Mouse (Mus musculus) intestine, embryonic 15.5 days (tissue): Measurements from ENCODE around the gene Ciapin1. TPM values are rescaled to one million over a fixed set of nuclear protein-coding genes. Genes with fewer than 3 reads are reported as not detected.

Experiments
- ATAC-seq: fragments of 200-750 bp; cut with Nextera tagmentation; 2 replicates; pipeline ENCODE4 v1.8.0; 2017; ENCODE audit warnings: moderate TSS enrichment, moderate library complexity
- H3K27ac ChIP-seq: fragments of 300-500 bp; sonication (generic); 2 replicates; pipeline ENCODE4 v1.5.1; 2015; ENCODE audit warnings: mild to moderate bottlenecking, inconsistent platforms
- H3K27me3 ChIP-seq: fragments of 300-500 bp; sonication (generic); replicated peaks from 2 replicates; pipeline ENCODE4 v1.6.1; 2015; ENCODE audit warnings: inconsistent platforms
- H3K36me3 ChIP-seq: fragments of 300-500 bp; sonication (generic); 2 replicates; pipeline ENCODE4 v1.6.1; 2015; ENCODE audit warnings: inconsistent platforms
- H3K4me1 ChIP-seq: fragments of 300-500 bp; sonication (generic); replicated peaks from 2 replicates; pipeline ENCODE4 v1.6.1; 2015; ENCODE audit warnings: inconsistent platforms
- H3K4me2 ChIP-seq: fragments of 300-500 bp; sonication (generic); replicated peaks from 2 replicates; pipeline ENCODE4 v1.6.1; 2015; ENCODE audit warnings: mild to moderate bottlenecking, inconsistent platforms
- H3K4me3 ChIP-seq: fragments of 300-500 bp; sonication (generic); replicated peaks from 2 replicates; pipeline ENCODE4 v1.5.1; 2015; ENCODE audit warnings: inconsistent platforms
- H3K9ac ChIP-seq: fragments of 300-500 bp; sonication (generic); 2 replicates; pipeline ENCODE4 v1.6.1; 2015; ENCODE audit warnings: inconsistent platforms
- H3K9me3 ChIP-seq: fragments of 300-500 bp; sonication (generic); 2 replicates; pipeline ENCODE4 v1.6.1; 2016; ENCODE audit warnings: inconsistent platforms
- WGBS: fragments of 180-500 bp; shearing (Covaris S2); methylation state at CpG from one replicate; pipeline ENCODE4 v1.1.7; 2015; 5-methylcytosine and 5-hydroxymethylcytosine counted together
- polyA plus RNA-seq: library from polyadenylated mRNA; unstranded; fragments of >200 nt; fragmentation: Nextera tagmentation; extraction: Ambion mirVana; gene quantifications from 2 replicates; pipeline ENCODE4 v1.2.1, GENCODE M21; 2015

The Ciapin1 gene
- 89.8 and 94.6 TPM in 2 replicates for polyA plus RNA-seq

GRCm38 (mm10) chr8:94837662-94838574 is at the start of gene Ciapin1, which contains the start of gene Coq9:
Gene Ciapin1 (minus strand): TSS chr8:94838358.
Gene Coq9 (plus strand): TSS chr8:94838321.
- H3K27me3 ChIP-seq: no peaks in the 10 kb centered on the region
- ATAC-seq: peak; percentile 98
- WGBS: under 1% methylated on average over 82 of the region's 82 CpGs

DNA sequence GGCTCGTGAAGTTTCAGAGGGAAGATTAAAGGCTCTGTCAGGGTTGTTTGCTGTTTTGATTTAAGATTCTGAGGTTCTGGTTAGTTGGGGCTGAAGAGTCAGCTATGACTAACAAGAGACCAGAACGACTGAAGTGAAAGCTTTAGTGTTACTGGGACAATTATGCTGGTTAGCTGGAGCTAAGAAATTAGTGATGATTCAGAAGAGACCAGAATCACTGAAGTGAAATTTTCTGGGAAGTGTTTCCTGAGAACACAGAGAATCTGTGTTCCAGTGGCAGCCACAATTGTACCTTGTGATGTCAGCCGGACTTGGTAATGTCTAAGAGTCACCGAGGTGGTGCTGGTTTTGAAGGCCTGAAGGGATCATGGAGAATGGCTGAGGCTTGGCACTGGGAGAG is 42.6 kb upstream of the Ciapin1 start:
- H3K9ac ChIP-seq: no peak overlapping the region; the same call in 1 of the 2 replicates
- no peaks in the 10 kb centered on the region for H3K27me3 ChIP-seq
- no peaks in the 10 kb centered on the region for H3K36me3 ChIP-seq
- H3K4me3 ChIP-seq: no peak overlapping the region
- H3K4me1 ChIP-seq: peaks cover 6% of the 10 kb centered on the region
- 61% methylated on average over 4 of the region's 4 CpGs for WGBS
- no peak overlapping the region for H3K4me2 ChIP-seq
- no peaks in the 10 kb centered on the region for H3K9me3 ChIP-seq
- no peak overlapping the region for H3K27ac ChIP-seq
- ATAC-seq: no peak

More at GRCm38 (mm10) chr8:94837662-94838574, at the start of gene Ciapin1, which contains the start of gene Coq9:
- Histone ChIP-seq H3K9ac (peak within 1 kb of the TSS; percentile 98), H3K4me3 (peak within 1 kb of the TSS; percentile 98), H3K27ac (peak within 1 kb of the TSS; percentile 92), H3K9me3 (no peaks in the 10 kb centered on the region), H3K4me2 (peak within 1 kb of the TSS; percentile 86), H3K4me1 (peaks cover 12% of the 10 kb centered on the region), H3K36me3 (no peaks in the 10 kb centered on the region)

DNA sequence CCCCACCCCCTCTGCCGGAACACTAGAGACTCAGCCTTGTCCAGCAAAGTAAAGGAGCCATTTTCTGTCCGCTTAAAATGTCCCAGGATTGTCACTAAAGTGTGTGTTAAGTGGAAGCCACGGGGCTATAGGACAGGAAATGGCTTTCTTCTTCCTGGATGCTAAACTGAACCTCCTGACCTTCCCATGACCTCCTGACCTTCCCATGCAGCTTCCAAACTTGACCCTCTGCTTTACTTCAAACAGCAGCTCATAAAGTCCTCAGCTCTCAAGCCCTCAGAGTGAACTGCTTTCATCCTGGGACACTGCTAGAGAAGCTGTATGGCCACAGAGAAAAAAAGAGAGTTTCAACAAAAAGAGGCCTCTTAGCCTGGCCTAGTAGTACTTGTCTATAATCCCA is 38.7 kb upstream of the Ciapin1 start:
- peak overlapping the region; percentile 36; the same call in 1 of the 2 replicates for H3K27ac ChIP-seq
- peaks cover 24% of the 10 kb centered on the region for H3K4me1 ChIP-seq
- no peak overlapping the region for H3K9ac ChIP-seq
- ATAC-seq: no peak
- WGBS: 36% methylated on average over 3 of the region's 3 CpGs
- H3K4me2 ChIP-seq: peak overlapping the region; percentile 72
- no peaks in the 10 kb centered on the region for H3K27me3 ChIP-seq
- no peaks in the 10 kb centered on the region for H3K36me3 ChIP-seq
- H3K4me3 ChIP-seq: no peak overlapping the region
- no peaks in the 10 kb centered on the region for H3K9me3 ChIP-seq

DNA sequence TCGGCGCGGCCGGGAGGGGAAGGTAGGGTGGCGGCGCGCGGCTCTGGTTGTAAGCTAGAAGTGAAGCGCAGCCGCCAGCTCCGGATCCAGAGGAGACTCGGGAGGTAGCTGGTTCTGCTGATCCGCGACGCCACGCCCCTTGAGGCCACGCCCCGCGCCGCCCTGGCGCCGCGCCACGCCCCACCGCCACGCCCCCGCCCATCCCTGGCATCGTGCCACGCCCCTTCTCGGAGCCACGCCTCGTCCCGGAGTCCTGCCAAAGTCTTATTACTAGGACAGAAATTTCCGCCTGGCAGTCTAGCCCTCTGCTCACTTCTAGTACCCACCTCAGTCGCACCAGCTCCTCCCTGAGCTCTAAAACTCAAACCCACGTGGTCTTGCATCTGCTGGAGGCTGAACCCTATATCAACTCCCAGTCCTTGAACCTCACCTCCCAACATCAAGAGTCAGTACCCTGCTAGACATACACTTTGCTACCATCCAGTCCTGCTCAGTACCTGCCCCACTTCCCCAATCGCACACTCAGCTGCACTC is 38.1 kb upstream of the Ciapin1 start, which contains the start of gene Dok4:
Gene Dok4 (minus strand): TSS at position 134 of the 534 bp plus-strand sequence.
- Histone ChIP-seq H3K4me1 (peaks cover 30% of the 10 kb centered on the region), H3K27ac (peak within 1 kb of the TSS; percentile 85), H3K9ac (peak within 1 kb of the TSS; percentile 63), H3K4me3 (peak within 1 kb of the TSS; percentile 66), H3K9me3 (no peaks in the 10 kb centered on the region), H3K4me2 (peak within 1 kb of the TSS; percentile 72), H3K36me3 (no peaks in the 10 kb centered on the region), H3K27me3 (no peaks in the 10 kb centered on the region)
- peak; percentile 79 for ATAC-seq
- 1% methylated on average over 37 of the region's 37 CpGs for WGBS

DNA sequence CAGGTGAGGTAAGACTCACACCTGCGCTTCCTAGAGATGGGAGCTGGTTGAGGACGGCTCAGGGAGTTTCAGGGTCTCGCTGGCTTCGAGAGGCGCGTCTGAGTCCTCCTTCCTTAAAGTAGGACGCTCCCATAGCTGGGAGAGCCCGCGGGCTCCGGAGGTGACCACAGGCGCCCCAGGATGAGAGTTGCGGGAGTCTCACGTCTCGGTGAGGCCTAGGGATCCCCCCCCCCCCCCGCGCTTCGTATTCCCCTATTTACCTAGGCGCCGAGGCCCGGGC is 37.7 kb upstream of the Ciapin1 start:
- Histone ChIP-seq H3K4me2 (peak overlapping the region; percentile 72), H3K9me3 (no peaks in the 10 kb centered on the region), H3K9ac (peak overlapping the region; percentile 63), H3K4me1 (peaks cover 32% of the 10 kb centered on the region), H3K27me3 (no peaks in the 10 kb centered on the region), H3K27ac (peak overlapping the region; percentile 85), H3K4me3 (peak overlapping the region; percentile 66), H3K36me3 (no peaks in the 10 kb centered on the region)
- WGBS: 0% methylated on average over 20 of the region's 20 CpGs
- ATAC-seq: peak; percentile 9

DNA sequence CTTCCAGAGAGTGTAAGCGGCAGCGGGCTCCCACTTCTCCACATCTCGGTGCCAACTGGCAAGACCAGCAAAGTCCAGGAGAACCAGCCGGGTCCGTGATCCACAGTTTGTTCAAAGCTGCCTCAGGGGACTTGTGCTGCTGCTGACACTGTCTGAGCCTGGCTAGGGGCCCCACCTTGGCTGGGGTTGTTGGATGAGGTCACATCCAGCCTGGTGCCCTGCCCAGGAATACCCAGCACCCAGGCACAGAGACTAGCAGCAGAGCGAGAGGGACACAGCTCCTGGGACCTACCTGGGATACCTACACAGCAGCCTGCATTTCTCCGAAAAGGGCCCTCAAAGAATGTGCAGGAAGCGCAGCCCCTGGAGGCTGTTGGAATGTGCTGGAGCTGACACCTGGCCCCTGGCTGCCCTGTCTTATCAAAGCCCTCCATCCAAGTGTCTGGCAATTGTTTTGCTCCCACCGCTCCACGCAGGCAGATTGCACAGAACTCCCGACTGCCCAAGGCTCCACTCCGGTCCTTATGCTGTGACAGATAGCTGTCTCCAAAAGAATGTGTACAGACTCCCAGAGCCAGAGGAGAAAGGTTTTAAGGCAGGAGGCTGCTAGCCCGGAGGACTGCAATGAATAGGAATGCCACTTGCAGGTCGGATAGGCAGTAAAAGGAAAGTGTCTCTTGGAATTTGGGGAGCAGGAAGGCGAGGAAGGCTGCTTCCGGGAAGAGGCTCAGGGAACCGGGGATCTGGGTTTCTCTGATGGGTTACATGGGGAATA is 37.1 kb upstream of the Ciapin1 start:
- Histone ChIP-seq H3K4me2 (peak overlapping the region; percentile 72), H3K9me3 (no peaks in the 10 kb centered on the region), H3K4me1 (peaks cover 36% of the 10 kb centered on the region), H3K36me3 (no peaks in the 10 kb centered on the region), H3K4me3 (peak overlapping the region; percentile 66), H3K27me3 (no peaks in the 10 kb centered on the region), H3K27ac (peak overlapping the region; percentile 85; the same call in 1 of the 2 replicates), H3K9ac (peak overlapping the region; percentile 63)
- no peak for ATAC-seq
- WGBS: 10% methylated on average over 17 of the region's 17 CpGs

DNA sequence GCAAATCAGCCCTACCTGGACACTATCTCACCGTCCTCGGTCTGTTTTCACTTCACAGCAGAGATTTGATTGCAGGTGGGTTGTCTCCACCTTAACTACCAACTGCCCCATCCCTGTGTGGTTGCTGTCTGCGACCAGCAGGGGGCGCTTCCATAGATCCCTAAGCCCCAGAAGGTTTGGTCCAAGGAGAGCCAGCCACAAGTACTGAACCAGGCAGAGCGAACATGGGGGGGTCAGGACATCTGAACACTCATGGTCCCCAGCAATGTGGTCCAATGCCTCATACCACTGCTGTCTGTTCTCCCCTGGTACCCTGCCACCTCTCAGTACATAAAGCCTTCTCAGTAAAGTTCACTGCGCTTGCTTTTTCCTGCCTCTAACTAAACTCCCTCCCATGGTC is 36.2 kb upstream of the Ciapin1 start:
- peak overlapping the region; percentile 66 for H3K4me3 ChIP-seq
- 11% methylated on average over 6 of the region's 6 CpGs for WGBS
- no peaks in the 10 kb centered on the region for H3K27me3 ChIP-seq
- H3K4me1 ChIP-seq: peaks cover 45% of the 10 kb centered on the region
- H3K4me2 ChIP-seq: peak overlapping the region; percentile 72
- H3K36me3 ChIP-seq: no peaks in the 10 kb centered on the region
- peak; percentile 11; the same call in 1 of the 2 replicates for ATAC-seq
- no peak overlapping the region for H3K27ac ChIP-seq
- no peaks in the 10 kb centered on the region for H3K9me3 ChIP-seq
- H3K9ac ChIP-seq: peak overlapping the region; percentile 63; the same call in 1 of the 2 replicates

DNA sequence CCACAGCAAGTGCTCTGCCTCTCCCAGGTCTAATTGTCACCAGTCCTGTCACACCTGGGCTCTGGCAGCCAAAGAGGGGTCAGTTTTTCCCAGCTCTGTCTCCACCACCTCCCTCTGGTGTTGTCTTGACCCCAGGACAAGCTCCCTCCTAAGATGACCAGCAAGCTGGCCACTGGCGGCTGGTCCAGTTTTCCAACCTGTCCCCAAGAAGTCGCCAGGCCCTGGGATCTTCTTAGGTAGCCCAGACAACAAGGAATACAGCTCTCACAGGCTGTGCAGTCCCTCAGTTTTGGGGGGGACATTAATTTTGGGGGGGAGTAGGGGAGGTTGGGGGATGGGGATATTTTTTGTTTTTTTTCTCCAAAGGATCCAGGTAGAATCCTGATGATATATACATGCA is 34.4 kb upstream of the Ciapin1 start:
- H3K4me2 ChIP-seq: peak overlapping the region; percentile 89
- H3K27me3 ChIP-seq: no peaks in the 10 kb centered on the region
- peaks cover 52% of the 10 kb centered on the region for H3K4me1 ChIP-seq
- H3K9me3 ChIP-seq: no peaks in the 10 kb centered on the region
- H3K36me3 ChIP-seq: no peaks in the 10 kb centered on the region
- H3K4me3 ChIP-seq: peak overlapping the region; percentile 45
- H3K9ac ChIP-seq: peak overlapping the region; percentile 45
- ATAC-seq: no peak
- WGBS: 91% methylated on average over 2 of the region's 2 CpGs
- H3K27ac ChIP-seq: peak overlapping the region; percentile 92

GRCm38 (mm10) chr8:94872156-94872555 is 34.0 kb upstream of the Ciapin1 start:
- 53% methylated on average over 3 of the region's 3 CpGs for WGBS

DNA sequence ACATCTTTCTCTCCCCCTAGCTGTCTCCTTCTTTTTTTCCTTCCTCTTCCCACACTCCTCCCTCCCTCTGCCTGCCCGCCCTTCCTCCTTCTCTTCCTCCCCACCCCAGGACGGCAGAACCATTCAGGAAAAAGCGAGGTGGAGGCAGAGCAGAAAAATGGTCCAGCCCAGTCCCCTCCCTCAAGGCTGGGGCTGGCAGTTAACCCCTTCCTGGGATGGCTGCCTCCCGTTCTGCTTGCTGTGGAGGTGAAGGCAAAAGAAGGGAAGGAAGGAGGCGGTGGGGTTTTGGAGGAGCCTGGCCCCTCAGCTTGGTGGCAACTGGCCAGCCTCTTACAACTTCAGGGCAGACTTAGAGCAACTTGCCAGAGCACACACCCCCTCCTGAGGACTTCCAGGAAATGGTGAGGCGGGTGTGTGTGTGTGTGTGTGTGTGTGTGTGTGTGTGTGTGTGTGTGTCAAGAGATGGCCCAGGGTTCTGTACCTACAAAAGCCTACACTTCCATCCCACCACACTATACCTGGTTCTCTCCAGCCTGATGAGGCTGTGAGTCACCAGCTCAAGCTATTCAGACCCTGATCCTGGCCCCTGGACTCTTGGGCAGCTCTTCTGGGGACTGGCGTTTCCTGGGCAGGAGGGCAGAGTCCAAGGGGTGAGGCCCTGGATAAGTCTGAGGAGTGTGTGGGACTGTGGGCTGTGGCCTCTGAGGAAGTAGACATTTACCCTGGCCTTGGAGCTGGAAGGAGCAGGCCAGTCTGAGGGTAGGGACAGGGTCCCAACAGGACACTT is 33.1 kb upstream of the Ciapin1 start:
- no peaks in the 10 kb centered on the region for H3K9me3 ChIP-seq
- H3K4me3 ChIP-seq: peak overlapping the region; percentile 45
- no peaks in the 10 kb centered on the region for H3K27me3 ChIP-seq
- peak overlapping the region; percentile 45 for H3K9ac ChIP-seq
- H3K27ac ChIP-seq: peak overlapping the region; percentile 92
- H3K4me2 ChIP-seq: peak overlapping the region; percentile 89
- H3K36me3 ChIP-seq: peaks cover 10% of the 10 kb centered on the region
- 5% methylated on average over 7 of the region's 7 CpGs for WGBS
- peaks cover 46% of the 10 kb centered on the region for H3K4me1 ChIP-seq
- ATAC-seq: peak; percentile 83

More at GRCm38 (mm10) chr8:94872156-94872555, 34.0 kb upstream of the Ciapin1 start:
- peak overlapping the region; percentile 89 for H3K4me2 ChIP-seq
- H3K27me3 ChIP-seq: no peaks in the 10 kb centered on the region
- H3K9ac ChIP-seq: peak overlapping the region; percentile 45
- peak overlapping the region; percentile 92 for H3K27ac ChIP-seq
- no peak for ATAC-seq
- H3K4me3 ChIP-seq: peak overlapping the region; percentile 45
- H3K36me3 ChIP-seq: peaks cover 2% of the 10 kb centered on the region; the same call in 1 of the 2 replicates
- H3K9me3 ChIP-seq: no peaks in the 10 kb centered on the region
- peaks cover 52% of the 10 kb centered on the region for H3K4me1 ChIP-seq

- Histone ChIP-seq H3K9me3 (no peaks in the 10 kb centered on the region), H3K4me2 (peak overlapping the region; percentile 89)
Observed at GRCm38 (mm10) chr8:94870474-94871107, 32.4 kb upstream of the Ciapin1 start.

More at GRCm38 (mm10) chr8:94870474-94871107, 32.4 kb upstream of the Ciapin1 start:
- ATAC-seq: no peak; the same call in 1 of the 2 replicates
- 7% methylated on average over 22 of the region's 22 CpGs for WGBS
- H3K4me3 ChIP-seq: peak overlapping the region; percentile 45
- H3K36me3 ChIP-seq: peaks cover 15% of the 10 kb centered on the region
- H3K27me3 ChIP-seq: no peaks in the 10 kb centered on the region
- peak overlapping the region; percentile 45 for H3K9ac ChIP-seq
- peak overlapping the region; percentile 92 for H3K27ac ChIP-seq
- H3K4me1 ChIP-seq: peaks cover 46% of the 10 kb centered on the region
